Mouse (Mus musculus): ENCODE data around the gene Spata31. TPM values are rescaled to one million over a fixed set of nuclear protein-coding genes. Genes with fewer than 3 reads are reported as not detected.

The Spata31 gene
- not detected in 2 replicates for polyA plus RNA-seq (2012; rRNA removed)

GRCm38 (mm10) chr13:64917191-64917590 lies at the start of gene Spata31:
Spata31 (plus strand) TSS chr13:64917406.
- DNase-seq (ENCODE audit: extremely low spot score in 1 of 2, low spot score in 1 of 2): no peak

GRCm38 (mm10) chr13:64903132-64903531 lies 14.1 kb upstream of the Spata31 start:
- DNase-seq (ENCODE audit: extremely low spot score in 1 of 2, low spot score in 1 of 2): no peak

DNA sequence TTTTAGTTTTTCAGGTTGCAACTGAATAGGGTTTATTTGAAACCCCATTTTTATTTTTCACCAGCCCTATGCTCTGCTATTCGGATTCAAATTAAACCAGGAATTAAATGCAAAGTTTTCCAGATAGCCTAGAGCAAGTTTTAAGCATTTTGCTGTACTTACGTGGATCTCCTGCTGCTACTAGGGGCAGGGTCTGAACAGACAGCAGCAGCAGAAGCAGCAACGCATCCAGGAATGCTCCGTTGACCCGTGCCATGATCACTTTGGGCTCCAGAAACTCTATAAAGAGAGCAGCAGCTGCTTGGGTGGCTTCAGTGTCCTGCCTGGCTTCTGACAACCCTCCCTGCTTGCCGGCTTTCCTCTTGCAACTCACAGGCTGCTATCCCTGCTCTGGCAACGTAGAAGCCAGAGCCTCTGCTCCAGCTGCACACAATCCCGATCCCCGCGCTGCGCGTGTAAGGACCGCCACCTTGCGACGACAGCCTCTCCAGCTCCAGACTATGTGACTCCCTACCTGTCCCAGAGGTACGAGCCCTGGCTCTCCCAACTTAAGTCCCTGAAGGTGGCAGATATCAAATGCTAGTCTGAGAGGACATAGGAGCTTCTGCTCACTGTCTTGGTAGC lies 13.5 kb upstream of the Spata31 start, which contains the start of gene Cntnap3:
Gene Cntnap3 (minus strand): TSS at position 371 of the 624 bp plus-strand sequence.
- peak; percentile 1 to 69 for DNase-seq (ENCODE audit: extremely low spot score in 1 of 2, low spot score in 1 of 2)

Other genes starting within 250 kb of the Spata31 start
- 6.1 and 8.5 TPM in 2 replicates for gene Cntnap3, start 13.5 kb upstream of the Spata31 start, polyA plus RNA-seq (2012; rRNA removed)
- gene Spata31d1c, start 115.7 kb downstream of the Spata31 start, polyA plus RNA-seq (2012; rRNA removed): not detected in 2 replicates
- not detected in 2 replicates for gene Prss47, start 135.4 kb downstream of the Spata31 start, polyA plus RNA-seq (2012; rRNA removed)
- gene Mfsd14b, start 195.6 kb downstream of the Spata31 start, polyA plus RNA-seq (2012; rRNA removed): 28.6 and 31.4 TPM in 2 replicates
- not detected in 2 replicates for gene Olfr465-ps1, start 220.7 kb downstream of the Spata31 start, polyA plus RNA-seq (2012; rRNA removed)
- not detected in 2 replicates for gene Olfr466, start 232.8 kb downstream of the Spata31 start, polyA plus RNA-seq (2012; rRNA removed)

All from frontal cortex, adult 2 months (tissue).